Mouse (Mus musculus) CD4-positive, CD25-positive, alpha-beta regulatory T cell, adult 2 months (primary cell): ENCODE results near the gene Sult1e1.

ENCODE experiments used
- DNase-seq: peaks from one replicate; pipeline ENCODE4 v3.0.0-alpha.2; 2012; ENCODE audit warnings: low read depth, low spot score

The Sult1e1 gene

DNA sequence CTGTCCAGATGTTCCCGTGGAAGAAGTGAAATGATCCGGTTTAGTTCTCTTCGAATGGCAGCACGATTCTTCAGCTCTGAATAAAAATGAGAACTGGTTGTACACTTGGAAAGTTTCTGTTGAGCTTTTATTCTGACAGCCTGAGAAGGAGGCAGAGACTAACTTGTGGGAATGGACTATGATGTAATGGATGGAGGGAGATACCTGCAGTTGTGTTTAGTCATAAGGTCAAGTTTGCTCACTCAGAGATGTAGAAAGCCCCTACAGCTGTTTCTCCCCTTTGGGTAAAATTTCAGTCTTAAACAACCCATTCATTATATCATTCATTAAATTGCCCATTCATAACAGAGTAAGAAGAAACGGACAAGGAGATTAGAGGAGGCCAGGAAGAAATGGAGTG lies at the start of gene Sult1e1:
Sult1e1 (minus strand) TSS at position 101 of the 400 bp plus-strand sequence.
- no peak for DNase-seq

DNA sequence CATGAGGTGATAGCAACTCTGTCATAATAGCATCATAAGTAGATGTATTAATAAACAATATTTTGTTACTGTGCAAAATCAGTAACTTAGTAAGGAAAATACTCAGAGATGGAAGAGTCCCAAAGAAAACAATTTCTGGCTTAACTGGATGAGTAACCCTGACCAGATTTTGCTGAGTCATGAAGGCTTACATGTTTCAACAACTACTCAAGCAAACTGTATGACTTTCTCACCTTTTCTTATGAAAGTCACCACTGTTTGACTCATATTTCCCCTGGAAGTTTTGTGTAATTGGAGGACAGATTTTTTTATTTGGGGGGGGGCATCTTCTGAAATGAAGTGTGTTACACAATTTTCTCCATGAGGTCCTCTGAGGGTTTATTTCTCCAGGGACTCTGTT lies 31.3 kb upstream of the Sult1e1 start:
- no peak for DNase-seq

DNA sequence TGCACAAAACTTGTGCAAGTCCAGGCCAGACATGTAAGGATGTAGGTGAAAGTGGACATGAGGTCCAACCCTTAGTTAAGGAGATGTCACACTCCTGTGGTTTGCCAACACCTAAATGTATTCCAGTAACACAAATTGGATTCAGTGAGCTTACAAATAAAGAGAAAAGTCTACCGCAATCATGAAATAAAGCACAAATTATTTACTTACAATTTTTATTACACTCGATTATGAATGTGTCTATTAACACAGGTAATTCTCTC lies 23.7 kb upstream of the Sult1e1 start:
- DNase-seq, result no peak

DNA sequence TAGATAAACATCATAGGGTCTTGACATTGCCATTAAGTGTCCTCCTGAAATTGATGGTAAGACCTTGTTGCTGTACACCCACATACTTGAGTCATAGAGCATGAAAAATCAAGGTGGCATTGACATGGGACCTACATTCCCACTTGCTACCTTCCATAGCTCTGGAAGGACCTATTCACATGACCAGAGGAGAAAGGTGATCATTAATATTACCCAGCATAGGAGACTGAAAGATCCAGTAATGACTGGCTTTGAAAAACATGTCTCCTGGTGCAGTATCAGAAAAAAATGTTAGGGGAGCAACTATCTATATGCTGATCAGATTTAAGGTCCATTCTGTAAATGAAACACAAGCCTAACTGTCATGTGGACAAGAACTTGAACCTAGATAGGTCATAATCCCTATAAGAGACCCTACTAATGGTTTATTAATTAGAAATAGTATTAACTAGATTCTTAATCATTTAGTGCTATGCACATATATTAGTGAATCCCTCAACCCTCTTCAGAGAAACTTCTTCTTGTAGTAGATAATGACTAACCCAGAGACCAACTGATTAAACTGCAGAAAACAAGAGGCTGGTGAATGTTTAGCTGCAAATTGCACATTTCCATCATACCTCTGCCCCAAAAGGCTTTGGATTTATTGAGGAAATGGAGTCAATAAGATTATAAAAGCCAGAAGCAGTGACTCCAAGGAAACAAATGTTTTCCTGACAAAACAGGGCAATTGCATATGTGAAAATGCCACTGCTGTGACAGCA lies 23.2 kb upstream of the Sult1e1 start:
- no peak for DNase-seq

DNA sequence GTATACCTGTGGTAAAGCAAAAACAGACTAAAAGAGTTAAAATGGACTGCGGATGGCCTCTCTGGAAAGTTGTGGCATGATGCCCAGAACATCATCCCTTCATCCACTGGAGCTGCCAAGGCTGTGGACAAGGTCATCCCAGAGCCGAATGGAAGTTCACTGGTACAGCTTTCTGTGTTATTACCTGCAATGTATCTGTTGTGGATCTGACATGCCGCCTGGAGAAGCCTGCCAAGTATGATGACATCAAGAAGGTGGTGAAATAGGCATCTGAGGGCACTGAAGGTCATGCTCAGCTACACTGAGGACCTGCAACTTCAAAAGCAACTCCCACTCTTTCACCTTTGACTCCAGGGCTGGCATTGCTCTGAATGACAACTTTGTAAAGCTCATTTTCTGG lies 9.6 kb upstream of the Sult1e1 start:
- no peak for DNase-seq

DNA sequence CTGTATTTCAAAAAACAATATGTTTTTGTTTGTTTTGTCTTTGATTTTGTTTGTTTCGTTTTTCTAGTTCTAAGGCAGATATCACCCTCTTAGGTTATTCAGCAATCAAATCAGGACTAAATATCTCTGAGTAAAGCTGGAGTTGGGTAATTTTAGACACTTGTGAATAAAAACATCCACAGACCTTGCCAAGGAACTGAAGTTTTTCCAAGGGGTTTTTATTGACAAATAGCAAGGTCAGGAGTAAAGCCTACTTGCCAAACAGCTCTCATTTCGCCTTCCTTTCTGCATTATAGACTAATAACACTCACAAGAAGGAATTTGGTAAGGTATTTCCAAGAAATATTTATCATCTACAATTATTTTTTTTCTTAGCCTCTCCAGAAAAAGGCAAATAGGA lies 6.5 kb upstream of the Sult1e1 start:
- no peak for DNase-seq

DNA sequence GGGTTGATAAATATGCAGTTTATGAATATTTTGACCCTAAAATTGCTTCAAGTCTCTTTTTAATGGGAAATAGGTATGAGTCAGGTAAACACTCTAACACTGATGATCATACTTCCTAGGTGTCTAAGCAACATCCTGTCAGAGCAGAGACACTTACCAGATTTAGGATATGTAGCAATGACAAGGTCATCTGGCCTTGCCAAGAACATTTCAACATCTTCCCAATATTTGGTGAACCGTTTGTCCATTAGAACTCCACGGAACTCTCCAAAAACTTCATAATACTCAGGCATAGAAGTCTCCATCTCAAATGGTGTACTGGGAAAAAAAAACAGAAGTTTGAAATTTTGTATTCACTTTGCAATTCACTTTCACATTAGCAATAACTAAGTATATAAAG lies 1.5 kb downstream of the Sult1e1 start:
- DNase-seq, result no peak

DNA sequence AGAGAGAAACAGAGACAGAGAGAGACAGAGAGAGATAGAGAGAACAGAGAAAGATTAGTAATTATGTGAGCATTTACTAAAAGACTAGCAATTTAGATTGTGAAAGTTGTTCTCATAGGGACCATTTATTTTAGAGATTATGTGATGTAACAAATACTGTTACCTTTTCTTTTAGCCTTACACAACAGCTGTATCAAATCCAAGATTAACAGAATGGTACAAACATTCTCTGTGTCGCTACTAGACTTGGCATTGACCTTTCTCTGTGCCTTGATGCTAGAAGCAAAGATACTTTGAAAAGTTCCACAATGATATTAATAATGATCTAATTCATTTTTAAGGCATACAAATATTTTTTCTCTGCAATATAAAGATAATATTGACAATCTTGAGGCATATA lies 11.0 kb downstream of the Sult1e1 start:
- DNase-seq, result no peak

DNA sequence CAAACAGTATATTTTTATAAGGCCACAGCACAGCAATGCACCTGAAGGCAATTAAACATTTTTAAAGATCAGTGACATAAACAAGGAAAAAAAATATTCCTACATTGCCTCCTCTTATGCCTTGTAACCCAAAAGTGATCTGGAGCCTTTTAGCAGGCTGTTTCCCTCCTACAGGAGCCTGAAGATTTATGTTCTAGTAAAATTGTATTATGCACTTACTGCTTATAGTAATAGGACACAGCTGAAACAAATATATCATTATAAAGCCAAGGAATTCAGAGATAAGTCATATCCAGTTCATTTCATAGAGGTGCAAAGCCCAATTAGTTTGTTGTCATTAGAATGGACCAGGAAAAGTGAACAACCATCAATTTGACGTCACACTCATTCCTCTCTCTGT lies 17.2 kb downstream of the Sult1e1 start:
- no peak for DNase-seq

DNA sequence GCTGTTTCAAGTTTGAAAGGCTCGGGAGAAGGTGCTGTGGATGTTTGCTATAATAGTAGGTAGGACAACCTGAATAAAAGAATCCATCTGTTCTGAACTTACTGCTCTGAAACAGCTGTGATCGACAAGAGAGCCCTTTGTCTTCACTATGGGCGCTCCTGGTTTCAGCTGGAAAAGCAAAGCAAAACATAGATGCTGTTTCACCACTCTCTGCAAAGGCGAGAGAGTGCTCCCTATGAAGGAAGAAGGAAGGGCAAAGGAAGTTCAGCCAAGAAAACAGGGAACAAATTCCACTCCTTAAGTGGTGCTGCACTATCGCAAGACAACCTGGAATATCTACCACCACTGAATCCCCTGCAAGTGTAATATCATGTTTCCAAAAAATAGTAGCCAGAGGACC lies 17.9 kb downstream of the Sult1e1 start:
- DNase-seq, result no peak

DNA sequence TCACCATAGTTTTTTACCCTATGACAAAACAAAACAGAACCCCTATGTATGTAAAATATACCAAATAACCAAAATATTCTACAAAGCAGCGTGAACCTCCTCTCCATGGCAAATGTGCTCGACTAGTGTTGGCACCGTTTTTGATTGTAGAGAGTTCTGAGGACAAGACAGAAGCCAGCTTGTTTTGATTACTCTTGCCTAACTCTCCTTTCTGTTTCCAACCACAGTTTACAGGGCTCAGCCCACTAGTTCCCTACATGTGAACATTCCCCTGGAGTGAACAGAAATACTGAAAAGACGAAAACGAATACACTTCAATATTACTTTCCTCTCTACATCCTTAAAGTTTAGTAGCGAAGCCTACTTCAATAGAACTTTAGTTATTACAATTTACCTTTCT lies 18.6 kb downstream of the Sult1e1 start:
- no peak for DNase-seq

DNA sequence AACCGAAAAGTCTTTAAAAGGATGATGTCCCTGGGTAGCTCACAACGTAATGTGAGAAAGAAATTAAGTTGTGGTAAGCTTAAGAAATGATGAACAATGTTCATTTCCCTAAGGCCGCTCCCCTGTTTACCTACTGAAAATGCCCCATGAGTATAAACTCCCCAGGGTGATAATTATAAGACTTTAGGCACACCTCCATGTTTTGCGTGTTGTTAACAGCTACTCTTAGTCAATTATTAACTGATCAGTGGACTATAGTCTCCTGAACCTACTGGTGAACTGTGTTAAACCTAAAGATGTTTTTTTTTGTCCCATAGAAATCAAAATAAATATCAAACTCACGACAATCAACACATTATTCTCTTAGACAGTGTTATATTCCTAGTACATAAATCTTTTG lies 22.5 kb downstream of the Sult1e1 start, which contains the start of gene Sult1d1:
Sult1d1 (minus strand) TSS at position 183 of the 400 bp plus-strand sequence.
- DNase-seq, result no peak

DNA sequence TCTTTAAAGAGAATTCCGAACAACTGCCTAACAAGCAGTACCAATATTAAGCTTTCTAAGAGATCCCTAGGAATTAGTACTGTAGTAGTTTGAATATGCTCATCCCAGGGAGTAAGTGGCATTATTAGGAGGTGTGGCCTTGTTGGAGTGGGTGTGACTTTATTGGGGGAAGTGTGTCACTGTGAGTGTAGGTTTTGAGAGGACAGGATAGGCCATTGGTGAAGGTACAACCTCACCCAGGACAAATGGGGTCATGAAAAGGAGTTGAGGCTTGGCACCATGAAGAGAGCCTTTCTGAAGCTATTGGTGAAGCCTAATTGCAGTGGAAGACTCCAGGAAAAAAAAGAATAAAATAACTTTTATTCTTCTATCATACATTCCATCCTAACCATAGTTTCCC lies 24.1 kb downstream of the Sult1e1 start:
- DNase-seq, result no peak

DNA sequence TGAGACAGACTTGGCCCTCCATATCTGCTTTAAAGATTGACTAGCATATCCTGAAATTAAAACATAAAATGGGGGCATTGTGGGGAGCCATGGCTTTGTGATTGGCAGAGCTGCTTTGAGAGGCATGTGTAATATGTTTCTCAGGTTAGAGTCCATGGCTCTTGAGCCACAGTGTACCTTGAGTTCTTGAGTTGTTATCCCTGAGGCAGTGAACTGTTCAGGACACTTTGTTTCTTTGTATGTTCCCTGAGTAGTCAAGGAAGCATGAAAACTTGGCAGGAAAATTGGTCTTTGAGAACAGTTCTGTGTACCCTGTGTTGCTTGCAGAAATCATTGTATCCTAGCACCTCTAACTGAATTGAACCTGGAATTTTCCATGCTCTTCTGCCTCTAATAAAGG lies 28.4 kb downstream of the Sult1e1 start:
- DNase-seq, result no peak

DNA sequence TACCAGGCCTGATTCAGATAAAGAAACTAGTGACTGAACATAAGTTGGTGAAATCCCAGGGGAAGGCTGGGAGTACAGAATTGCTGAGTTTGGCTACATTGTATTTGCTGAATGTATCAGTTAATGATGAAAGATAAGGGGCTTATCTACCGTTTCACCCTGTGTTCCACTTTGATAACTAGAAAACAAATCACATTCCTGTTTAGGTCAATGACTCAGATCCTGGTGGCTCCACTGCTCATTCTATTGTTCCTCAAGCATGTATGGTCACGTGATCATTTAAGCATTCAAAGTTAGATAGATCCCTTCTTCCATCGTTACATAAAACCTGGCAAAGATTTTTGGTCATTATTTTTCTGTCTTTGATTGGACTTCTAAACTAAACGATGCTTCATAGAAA lies 28.9 kb downstream of the Sult1e1 start:
- no peak for DNase-seq

DNA sequence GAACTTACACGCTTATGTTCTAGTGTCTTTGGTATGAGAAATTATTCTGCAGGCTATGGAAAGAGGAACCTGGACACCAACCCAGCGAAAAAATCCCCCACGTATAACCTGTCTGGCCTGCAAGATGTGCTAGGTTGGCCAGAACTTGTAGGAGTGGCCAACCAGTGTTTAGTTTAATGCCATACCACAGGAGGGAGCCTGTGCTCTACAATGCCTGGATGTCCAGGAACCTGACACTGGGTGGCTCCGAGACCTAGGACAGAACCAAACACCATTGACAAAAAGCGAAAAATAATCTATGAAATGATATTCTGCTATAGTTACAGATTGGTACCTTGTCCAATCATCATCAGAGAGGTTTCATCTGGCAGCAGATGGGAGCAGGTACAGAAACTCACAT lies 31.2 kb downstream of the Sult1e1 start:
- no peak for DNase-seq

DNA sequence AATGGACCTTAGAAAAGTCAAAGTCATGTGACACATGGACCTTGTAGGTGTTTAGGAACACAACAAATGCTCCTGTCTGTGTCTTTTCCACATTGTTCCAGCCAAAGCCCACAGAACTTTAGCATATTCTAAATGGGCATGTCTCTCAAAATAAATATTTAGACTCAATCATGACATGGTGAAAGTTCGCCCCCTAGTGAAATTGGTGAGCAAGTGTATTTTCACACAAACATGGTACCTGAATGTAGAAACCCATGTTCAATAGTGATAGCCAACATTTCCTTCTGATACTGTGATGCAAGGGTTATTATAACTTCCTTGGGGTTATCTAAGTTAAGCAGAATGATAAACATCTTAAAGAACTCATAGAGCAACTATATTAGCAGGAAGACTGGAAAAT lies 40.5 kb downstream of the Sult1e1 start:
- DNase-seq, result no peak

DNA sequence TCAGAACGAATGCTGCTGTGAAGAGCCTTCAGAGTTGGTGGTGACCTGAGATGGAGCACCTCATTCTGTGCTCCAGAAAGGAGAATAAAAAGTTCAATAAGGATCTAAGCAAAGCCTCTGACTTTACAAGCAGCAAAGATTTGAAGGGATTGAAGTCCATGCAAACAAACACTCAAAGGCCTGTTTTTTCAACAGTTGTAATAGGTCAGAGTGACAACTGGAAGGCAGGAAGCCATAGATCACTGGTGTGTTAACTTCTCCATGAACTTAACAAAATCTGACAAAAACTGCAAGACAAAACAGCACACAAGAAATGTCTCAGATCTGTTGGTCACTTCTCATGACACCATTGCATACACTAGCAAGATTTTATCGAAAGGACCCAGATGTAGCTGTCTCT lies 53.3 kb downstream of the Sult1e1 start, which contains the start of gene Sult1b1:
Sult1b1 (minus strand) TSS at position 85 of the 400 bp plus-strand sequence.
- DNase-seq, result no peak

DNA sequence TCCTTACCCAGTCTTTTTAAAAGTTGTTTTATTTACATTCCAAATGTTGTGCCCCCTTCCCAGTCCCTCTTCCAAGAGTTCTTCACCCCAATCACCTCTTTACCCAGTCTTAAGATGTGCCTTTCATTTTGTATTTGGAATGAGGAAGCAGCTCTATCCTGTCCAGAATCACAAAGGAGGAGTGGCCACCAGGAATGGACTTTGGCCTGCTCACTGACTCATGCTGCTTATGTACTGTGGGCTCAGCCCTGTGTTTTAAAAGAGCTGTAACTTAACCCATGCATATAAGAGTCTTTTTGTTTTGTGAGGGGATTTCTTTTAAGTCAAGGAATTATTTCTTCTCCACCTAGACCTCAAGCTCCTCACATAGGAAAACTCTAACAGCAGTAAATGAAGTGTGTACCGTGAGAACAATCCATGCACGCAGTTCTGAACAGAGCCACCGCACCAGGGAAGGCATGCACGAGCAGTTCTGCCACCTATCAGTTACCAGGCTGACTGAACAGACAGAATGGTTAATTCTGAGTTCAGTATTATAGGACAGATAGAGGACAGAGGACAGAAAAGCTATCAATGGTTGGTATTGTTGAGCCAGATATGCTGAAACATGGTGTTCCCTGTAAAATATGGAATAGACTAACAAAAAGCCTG lies 55.3 kb downstream of the Sult1e1 start:
- no peak for DNase-seq

DNA sequence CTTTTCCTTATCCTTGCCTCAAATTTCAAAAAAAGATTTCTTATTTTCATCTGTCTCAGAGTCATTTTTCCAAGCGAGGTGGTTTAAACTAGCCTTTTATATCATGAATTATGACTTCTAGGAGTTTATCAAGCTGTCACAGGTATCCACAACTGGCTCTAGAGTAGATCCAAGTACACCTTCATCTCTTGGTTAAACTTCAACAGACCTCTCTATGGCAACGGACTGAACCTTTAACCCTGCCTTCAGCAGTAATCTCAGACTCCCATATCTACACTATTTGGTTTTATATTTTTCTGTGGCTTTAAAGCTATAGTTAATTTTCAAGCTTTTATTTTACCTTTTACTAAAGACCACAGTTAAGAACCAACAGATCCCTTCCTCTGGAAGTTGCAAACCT lies 59.1 kb downstream of the Sult1e1 start:
- DNase-seq, result no peak
